Mouse (Mus musculus): ENCODE results near the gene Rbm38. TPM values are rescaled to one million over a fixed set of nuclear protein-coding genes. Genes with fewer than 3 reads are reported as not detected.

The Rbm38 gene
- polyA plus RNA-seq, 1 experiment from 2014 or later = 45.8 TPM

- DNase-seq (peak; percentile 77), ATAC-seq (ENCODE audit: insufficient read depth) (peak; percentile 75)
- Histone ChIP-seq H3K4me3 (ENCODE audit: low read depth, low read length) (no peak overlapping the region), H3K9me3 (ENCODE audit: low read depth, low read length) (no peaks in the 10 kb centered on the region), H3K27me3 (ENCODE audit: insufficient read depth, low read length) (no peaks in the 10 kb centered on the region), H3K27ac (ENCODE audit: low read depth) (no peak overlapping the region), H3K4me1 (ENCODE audit: insufficient read depth) (no peaks in the 10 kb centered on the region), H3K36me3 (ENCODE audit: insufficient read depth) (no peaks in the 10 kb centered on the region), H3K4me2 (peak overlapping the region; percentile 41), H3K9ac (0 out of 2 replicates have a peak overlapping the region, but pooled peaks have one; percentile 18)
- peak; percentile 20; the same call in 1 of the 2 replicates for TF ChIP-seq CTCF (IDR thresholded peaks at IDR 0.05; ENCODE audit: low read depth)
- 12% methylated on average over 13 of the region's 13 CpGs for WGBS
These were observed 63.6 kb downstream of the Rbm38 start for GRCm38 (mm10) chr2:173083712-173084475.

Other genes starting within 250 kb of the Rbm38 start
- 9.6 and 10.7 TPM in 2 replicates for gene Bmp7, start 80.2 kb upstream of the Rbm38 start, polyA plus RNA-seq (2014; fragmentation: Nextera tagmentation; extraction: Ambion mirVana)
- gene Spo11, start 42.8 kb upstream of the Rbm38 start, polyA plus RNA-seq (2014; fragmentation: Nextera tagmentation; extraction: Ambion mirVana) = 0.13 and 0.15 TPM in 2 replicates
- gene Rae1, start 20.4 kb upstream of the Rbm38 start, polyA plus RNA-seq (2014; fragmentation: Nextera tagmentation; extraction: Ambion mirVana) = 137 and 142 TPM in 2 replicates
- gene Ctcfl, start 99.0 kb downstream of the Rbm38 start, polyA plus RNA-seq (2014; fragmentation: Nextera tagmentation; extraction: Ambion mirVana) = 0.05 and 0.07 TPM in 2 replicates
- gene Pck1, start 132.6 kb downstream of the Rbm38 start, polyA plus RNA-seq (2014; fragmentation: Nextera tagmentation; extraction: Ambion mirVana) = not detected in 2 replicates
- 0.34 and 0.41 TPM in 2 replicates for gene Zbp1, start 198.4 kb downstream of the Rbm38 start, polyA plus RNA-seq (2014; fragmentation: Nextera tagmentation; extraction: Ambion mirVana)